Mouse (Mus musculus) thymus, postnatal 0 days (tissue): ENCODE results near the gene Akr1b7. TPM values are rescaled to one million over a fixed set of nuclear protein-coding genes. Genes with fewer than 3 reads are reported as not detected.
A peak's percentile ranks its signal among the peaks of the same experiment; 100 is the strongest.
"Not testable (repeated sequence)": the region's sequence is repeated elsewhere in the genome, so short reads cannot be mapped to it uniquely, and the experiment has no call there.

Source experiments
- DNase-seq: peaks from one replicate; pipeline ENCODE4 v3.0.0-alpha.2; 2015; ENCODE audit warnings: low spot score
- polyA plus RNA-seq: library from polyadenylated mRNA; unstranded; fragments of >200 nt; fragmentation: Nextera tagmentation; extraction: Ambion mirVana; gene quantifications from 2 replicates; pipeline ENCODE4 v1.2.1, GENCODE M21; 2015

Akr1b7 gene
- polyA plus RNA-seq, result 0.14 TPM in 1 of 2 replicates, not detected in the other

DNA sequence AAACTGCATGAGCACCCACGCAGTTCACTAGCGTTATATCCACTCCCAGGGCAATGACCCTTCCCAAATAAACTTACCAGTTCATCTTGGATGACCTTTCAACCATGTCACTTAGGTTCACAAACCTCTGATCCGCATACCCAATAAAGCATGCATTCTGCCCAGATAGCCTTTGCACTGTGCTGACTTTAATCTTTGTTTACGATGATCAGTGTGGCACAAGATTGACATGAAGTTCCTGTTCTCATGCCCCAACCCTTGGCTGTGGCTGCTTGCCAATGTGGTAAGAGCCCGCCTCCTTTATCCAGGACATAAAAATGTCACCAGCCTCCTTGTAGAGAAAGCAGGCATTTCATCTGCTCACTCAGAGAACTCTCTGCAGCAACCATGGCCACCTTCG is at the start of gene Akr1b7:
Gene Akr1b7 (plus strand): TSS at position 312 of the 400 bp plus-strand sequence.
- no peak for DNase-seq

DNA sequence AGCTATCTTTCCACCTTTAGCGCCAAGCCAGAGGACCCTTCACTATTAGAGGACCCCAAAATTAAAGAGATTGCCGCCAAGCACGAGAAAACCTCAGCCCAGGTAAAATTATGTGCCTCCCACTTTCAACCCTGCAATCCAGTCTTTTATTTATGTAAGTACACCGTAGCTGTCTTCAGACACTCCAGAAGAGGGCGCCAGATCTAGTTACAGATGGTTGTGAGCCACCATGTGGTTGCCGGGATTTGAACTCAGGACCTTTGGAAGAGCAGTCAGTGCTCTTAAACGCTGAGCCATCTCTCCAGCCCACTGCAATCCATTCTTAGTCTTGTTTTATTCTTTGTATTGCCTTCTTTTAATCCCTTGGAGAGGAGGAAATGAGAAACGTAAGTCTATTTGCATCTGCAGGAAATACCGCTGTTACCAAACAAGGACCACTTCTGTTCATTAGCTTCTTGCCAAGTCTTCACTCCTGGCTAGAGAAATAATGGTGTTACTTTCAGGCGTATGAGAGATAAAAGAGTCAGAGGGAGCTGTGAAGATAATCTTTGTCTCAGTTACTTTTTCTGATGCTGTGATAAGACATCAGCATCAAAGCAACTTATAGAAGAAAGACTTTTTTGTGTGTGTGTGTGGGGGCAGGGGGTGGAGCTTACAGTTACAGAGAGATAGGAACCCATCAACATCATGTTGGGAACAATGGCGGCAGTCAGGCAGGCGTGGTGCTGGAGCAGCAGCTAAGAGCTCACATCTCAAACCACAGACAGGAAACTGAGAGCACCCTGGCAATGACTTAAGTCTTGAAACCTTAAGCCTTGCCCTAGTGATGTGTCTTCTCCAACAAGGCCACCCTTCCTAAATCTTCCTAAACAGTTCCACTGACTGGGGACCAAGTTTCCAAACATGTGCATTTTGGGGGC is 47.7 kb upstream of the Akr1b7 start:
- peak; percentile 70 for DNase-seq

DNA sequence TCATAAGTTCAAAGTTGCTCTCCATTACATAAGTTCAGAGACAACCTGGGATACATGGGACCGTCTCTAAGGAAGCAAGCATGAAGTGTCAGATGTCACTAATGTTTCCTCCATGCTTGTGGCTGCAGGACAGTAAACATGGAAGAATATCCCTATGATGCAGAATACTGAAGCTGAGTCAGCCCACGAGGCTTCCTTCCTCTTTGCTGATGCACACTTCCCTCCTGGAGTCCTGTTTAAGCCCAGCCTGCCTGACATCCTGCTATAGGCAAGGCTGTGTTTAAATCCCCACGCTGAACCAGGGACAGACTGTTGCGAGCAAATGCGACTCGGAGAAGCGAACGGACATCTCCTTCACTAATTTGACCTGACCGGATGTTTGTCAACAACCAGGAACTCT is 44.1 kb upstream of the Akr1b7 start:
- no peak for DNase-seq

DNA sequence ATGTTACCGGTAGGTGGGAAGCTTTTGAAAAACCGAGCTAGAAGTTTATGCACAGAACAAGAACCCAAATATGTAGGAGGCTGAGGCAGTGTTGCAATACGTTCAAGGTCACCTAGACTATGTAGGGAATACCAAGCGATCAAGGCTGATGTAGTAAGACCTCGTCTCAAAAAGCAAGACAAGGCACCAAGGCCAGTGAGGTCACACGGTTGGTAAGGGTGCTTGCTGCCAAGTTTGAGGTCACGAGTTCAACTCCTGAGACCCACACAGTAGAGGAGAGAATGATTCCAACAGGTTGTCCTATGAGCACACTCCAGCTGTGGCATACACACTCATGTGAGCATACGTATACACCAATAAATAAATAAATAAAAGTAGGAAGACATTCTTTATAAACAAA is 42.1 kb upstream of the Akr1b7 start:
- DNase-seq, result no peak

DNA sequence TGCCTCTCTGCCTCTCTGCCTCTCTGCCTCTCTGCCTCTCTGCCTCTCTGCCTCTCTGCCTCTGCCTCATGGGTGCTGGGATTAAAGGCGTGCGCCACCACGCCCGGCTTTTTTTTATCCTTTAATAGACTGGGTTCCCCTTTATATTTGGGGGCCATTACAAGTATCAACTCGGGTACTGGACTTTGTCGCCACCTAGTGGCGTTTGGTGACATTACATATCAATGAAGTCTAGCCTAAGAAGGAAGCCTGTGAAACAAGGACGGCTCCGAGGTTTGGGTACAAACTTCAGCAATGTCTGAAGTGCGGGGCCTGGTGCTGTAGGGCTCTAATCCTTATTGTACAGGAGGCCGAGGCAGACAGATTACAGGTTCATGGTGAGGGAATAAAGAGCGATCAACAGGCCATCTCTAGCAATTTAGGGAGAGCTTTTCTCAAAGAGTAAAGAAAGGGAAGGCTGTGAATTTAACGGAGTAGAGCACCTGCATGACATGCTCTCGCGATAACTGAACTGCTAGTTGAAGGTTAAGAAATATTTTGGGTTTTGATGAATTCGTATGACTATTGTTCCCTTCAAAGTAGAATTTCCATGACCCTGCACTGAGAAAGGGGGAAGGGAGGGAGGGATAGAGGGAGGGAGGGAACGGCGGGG is 40.3 kb upstream of the Akr1b7 start:
- peak; percentile 88 for DNase-seq

DNA sequence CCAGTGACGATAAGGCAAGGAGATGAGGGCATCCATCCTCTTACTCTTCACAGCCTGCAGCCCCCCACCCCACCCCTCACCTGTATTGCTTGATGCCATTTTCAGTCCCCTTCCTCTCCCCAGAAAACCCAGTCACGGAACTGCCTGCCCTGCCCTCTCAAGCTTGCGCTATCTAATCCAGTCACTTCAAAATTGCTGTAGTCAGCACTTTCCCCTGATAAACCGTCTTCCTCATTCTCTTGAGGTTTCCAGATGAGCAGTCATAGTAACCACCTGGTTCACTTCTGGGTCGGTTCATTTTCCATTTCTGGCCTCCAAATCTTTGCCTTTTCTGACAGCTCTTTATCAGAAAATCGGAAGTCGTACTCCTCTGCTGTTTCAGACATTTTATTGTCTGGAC is 38.3 kb upstream of the Akr1b7 start:
- no peak for DNase-seq

DNA sequence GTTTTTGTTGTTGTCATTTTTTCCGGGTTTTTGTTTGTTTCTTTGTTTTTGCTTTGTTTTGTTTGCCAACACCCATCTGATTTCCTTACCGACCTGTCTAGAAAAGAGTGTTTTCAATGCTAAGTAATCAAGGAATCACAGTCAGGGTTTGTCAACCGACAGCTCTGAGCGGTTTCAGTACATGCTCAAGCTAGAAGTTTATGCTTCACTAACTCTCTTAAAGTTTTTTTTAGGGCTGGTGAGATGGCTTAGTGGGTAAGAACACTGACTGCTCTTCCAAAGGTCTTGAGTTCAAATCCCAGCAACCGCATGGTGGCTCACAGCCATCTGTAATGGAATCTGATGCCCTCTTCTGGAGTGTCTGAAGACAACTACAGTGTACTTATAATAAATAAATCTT is 36.2 kb upstream of the Akr1b7 start:
- DNase-seq, result not testable (repeated sequence)

DNA sequence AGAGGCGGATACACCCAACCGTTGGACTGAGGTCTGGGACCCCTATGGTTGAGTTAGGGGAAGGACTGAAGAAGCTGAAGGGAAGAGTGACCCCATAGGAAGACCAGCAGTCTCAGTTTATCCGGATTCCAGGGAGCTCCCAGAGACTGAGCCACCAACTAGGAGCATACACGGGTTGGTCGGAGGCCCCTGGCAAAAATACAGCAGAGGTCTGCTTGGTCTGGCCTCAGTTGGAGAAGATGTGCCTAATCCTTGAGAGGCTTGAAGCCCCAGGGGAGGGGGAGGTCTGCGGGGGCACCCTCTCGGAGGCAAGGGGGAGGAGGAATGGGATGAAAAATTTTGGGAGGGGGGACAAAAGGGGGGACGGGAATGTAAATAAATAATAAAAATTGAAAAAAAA is 28.7 kb upstream of the Akr1b7 start:
- no peak for DNase-seq

DNA sequence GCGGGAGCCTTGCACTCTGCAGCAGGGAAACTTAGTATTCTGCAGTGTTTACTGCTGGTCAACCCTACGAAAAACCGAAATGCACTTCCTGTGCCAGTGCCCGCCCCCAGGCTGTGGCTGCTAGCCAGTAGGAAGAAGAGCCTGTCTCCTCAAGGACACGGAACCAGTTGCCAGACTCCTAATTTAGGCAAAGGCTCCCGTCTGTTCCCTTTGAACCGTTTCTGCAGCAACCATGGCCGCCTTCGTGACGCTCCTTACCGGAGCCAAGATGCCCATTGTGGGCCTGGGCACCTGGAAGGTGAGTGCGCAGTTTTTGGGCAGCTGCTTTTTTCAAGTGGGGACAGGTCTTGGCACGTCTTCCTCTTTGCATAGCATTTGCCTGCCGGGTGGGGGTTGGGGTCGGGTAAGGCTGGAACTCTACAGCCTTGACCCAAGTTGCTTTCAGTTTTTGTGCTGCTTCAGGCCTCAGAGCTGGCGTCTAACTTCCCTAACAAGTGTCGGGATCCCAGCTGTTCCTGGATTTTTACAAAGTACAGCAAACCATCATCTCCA is 27.9 kb upstream of the Akr1b7 start, which contains the start of gene Akr1b10:
Gene Akr1b10 (plus strand): TSS at position 109 of the 552 bp plus-strand sequence.
- DNase-seq, result peak; percentile 68

DNA sequence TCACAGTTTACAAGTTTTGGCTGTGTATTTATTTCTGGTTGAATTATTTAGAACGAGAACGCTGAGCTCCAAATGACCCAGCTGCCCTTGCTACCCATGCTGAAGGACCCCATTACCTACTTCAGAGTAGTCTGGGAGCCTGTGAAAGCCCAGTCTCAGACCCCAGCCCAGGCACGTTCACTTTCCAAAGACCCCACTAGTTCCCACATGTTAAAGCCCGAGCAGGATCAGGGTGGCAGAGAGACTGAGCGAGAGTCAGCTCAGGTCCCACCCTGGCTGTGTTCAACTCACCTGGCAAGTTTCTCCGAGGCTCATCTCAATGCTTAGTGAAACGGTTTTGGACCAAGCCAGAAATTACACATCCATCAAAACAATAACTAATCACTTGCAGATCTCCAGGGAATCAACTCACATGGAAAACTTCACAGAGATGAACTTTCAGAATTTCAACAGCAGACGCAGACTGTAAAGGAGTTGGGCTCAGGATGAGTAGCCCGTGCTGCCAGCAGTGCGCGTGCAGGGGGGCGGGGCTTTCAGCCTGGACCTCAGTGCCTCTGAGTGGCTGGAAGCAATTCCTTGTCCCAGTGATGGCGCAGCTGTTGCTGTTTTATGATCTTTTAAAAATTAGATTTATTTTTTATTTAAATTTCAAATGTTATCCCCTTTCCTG is 27.3 kb upstream of the Akr1b7 start:
- DNase-seq, result peak; percentile 17

DNA sequence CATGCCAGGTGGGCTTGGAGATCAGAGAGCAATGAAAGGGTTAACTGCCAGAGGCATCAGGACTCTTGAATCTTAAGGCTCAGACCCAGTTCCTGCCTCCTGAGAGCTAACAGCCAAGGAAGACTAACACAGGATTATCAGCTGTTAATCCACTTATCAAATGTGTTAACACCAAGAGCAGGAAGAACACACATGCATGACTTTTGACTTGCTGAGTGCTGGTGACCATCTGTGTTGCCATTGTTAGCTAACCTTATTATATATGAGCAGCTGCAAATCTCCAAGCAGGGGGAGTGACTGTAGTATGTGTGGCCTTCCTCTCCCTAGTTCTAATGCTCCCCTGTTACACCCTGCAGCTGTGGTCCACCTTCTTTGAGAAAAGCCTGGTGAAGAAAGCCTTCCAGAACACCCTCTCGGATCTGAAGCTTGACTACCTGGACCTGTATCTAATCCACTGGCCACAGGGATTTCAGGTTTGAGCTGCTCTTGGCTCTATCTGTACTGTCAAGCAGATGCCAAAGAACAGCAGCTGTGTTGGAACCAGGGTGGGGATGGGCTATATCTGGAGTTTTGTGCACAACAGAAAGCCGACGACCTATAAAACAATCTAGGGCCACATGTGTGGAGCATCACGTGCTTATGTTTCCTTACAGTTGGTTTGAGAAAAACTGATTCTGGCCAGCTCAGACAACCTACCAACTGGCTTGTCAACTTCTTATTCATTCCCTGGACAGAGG is 23.5 kb upstream of the Akr1b7 start:
- DNase-seq, result no peak

DNA sequence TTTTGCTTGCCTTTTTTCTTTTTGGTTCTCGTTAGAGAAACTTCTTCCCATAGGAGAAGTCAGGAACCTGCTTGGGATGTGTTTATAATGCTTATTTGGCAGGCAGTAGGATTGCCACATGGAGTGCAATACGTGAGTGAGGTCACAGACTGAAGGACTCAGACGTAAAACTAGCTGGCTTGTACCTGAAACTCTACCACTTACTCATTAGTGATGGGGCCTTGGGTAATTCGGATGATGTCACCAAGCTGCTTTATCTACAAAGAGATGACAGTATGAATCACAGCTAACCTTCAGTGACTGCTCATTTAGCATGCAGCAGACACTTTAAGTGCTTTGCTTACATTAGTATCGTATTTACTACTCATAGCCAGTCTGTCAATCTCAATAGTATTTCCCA is 16.2 kb upstream of the Akr1b7 start:
- no peak for DNase-seq

DNA sequence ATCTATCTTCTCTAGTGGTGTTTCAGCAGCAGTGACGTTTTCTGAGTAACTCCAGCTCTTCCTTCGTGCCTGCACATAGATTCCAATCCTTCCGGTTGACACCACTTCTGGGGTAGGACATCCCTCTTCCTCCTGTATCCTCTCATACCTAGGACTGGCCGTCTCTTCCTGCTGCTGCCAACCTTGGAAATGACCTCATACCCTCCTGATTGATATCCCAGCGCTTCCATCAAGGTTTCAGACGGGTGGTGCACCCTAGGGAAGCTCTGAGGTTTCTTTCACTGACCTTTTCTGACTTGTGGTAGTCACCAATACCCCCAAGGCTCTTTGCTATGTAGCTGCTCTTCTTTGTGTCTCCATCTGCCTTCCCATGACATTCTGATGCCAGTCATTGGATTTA is 13.7 kb upstream of the Akr1b7 start:
- no peak for DNase-seq

DNA sequence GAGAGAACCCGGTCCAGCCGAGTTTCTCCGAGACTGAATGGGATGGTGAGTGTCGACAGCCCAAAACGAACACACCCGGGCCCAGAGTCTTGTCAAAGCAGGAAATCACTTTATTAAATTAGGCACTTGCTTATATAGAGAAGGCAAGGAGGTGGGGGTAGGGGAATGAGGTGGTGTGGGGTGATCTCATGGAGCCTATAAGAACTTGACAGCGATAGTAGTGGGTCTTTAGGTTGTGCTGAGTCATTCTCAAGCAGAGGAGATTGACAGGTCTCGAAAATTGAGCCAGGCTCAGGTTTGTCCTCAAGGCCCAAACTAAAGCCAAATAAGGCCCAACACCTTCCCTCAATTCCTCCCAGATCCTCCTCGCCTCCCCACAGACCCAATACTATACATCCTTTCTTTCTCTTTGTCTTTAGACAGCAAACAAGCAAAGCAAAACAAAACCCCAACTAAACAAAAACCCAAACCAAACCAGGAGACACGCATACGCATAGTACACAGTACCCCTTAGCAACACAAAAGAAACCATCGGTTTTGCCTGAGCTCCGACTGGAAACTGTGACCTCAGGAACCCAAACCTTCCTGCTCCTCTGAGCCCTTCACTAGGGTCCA is 12.4 kb upstream of the Akr1b7 start:
- DNase-seq, result no peak

DNA sequence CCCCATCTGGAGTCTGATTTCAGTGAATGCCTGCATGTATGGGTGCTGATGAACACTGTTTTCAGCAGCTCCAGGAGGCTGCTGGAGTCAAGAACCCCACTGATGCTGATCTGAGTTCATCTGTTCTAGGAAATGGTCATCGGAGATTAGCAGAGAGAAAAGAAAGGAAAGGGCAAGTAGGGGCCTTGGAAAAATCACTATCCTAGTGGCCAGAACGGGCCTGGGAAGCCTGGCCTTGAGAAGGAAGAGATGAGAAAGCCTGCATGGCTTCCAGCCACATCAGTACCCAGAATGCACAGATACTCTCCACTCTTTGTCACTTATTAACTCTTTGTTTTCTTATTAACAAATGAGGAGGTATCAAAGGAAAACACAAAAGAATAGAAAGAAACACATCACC is 11.4 kb upstream of the Akr1b7 start:
- no peak for DNase-seq

DNA sequence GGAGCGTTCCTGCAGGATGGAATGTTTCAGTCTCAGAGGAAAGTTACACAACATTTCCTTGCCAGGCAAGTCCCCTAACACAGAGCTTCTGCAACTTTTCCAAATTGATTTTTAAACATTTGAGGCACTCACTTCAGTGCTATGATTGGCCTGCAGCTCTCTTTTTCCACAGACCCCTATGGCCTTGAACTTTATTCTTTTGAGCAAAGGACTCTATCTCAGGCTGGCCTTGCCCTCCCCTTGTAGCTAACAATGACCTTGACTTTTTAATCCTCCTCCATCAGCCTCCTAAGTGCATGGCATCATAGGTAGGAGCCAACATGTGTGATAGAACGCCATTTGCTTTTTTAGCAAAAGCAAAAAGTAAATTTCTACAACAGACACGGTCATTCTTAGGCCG is 5.4 kb upstream of the Akr1b7 start:
- no peak for DNase-seq

DNA sequence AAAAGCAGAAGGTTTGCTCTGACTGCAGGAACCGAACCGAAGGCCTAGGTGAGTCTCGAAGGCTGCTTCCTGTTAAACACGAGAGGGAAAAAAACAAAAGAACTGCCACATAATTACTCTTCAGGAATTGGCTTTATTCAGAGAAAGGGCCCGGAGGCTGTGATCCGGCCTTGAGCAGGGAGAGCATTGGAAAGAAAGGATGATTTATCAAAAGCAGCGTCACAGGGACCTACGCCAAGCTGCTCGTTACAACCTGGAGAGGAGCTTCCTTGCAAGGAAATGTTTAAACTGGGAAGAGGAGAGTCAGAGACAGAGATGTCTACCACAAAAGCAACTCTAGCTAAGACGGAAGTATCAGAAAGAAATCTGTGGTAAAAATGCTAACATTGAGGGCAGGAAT is 4.7 kb upstream of the Akr1b7 start:
- no peak for DNase-seq

DNA sequence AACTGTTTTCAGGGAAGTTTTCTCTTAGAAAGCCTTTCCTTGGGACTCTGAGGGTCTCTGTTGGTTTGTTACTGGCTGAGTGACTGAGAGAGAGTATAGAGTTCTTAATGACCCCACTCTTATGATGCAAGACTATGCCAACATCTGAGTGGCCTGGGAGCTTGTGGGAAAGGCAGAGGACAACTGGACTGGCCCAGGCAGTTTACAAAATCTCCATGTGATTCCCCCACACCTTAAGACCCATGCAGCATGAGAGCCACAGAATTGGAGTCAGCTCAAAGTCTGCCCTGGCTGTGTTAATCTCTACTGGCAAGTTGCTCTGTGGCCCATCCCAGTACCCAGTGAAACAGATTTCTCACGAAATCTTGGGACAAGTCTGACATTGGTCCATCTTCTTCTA is 554 bp downstream of the Akr1b7 start:
- DNase-seq, result no peak

DNA sequence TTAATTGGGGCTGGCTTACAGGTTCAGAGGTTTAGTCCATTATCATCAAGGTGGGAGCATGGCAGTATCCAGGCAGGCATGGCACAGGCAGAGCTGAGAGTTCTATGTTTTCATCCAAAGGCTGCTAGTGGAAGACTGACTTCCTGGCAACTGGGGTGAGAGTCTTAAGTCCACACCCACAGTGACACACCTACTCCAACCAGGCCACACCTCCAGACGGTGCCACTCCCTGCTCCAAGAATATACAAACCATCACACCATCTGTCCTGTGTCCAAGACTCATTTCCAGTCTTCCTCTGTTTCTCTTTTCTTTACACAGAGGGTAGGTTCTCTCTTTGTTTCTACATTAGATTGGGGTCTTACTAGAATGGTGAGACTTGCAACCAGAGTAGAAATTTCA is 1.3 kb downstream of the Akr1b7 start:
- DNase-seq, result not testable (repeated sequence)

DNA sequence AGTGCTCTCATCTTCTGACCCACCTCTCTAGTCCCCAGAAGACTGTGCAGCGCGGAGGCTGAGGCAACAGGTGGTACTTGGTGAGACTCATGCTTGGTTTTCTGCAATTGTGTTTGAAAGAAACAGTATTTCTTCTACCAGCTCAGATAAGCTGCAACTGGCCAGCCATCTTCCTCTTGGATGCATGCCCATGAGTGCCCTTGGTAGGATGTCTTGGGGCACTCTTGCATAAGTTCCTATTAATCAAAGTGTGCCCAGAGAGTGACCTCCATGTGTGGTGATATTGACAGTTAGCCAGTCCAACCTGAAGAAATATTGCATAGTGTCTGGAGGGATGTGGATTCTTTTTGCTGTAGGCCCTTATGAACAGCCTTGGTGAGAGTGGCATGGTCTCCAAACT is 4.4 kb downstream of the Akr1b7 start:
- no peak for DNase-seq

DNA sequence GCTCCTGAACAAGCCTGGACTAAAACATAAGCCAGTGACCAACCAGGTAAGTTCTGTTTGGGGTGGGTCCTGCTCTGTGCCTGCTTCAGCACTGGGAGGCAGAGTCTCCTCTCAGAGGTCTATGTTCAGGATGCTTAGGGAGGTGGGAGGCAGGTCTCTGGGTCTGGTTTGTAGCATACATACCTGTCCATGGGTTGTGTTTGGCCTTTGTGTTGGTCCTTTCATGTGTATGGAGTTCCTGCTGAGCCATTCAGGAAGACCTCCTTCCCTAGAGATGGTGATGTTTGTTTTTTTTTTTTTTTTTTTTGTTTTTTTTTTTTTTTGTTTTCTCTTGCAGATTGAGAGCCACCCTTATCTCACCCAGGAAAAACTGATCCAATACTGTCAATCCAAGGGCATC is 6.9 kb downstream of the Akr1b7 start:
- DNase-seq, result no peak
